19 mouse cellular contexts compared by ENCODE assay signal in genomic region chr7:80066675-80067455, GRCm38 (mm10). TPM values are rescaled to one million over a fixed set of nuclear protein-coding genes. Genes with fewer than 3 reads are reported as not detected.
DNase-seq lines count a peak whose midpoint lies in the region; ATAC-seq and TF ChIP-seq lines count a peak whose summit lies in the region.
"Had no signal": no experiment of that assay in that cellular context is flagged by ENCODE, and none has a peak within 500 bp of the region (broad histone marks: within the 10 kb centered on the region; RNA-seq: fewer than 3 reads in every experiment).

No protein-coding gene starts in this region.

- H3K9ac ChIP-seq in lung, embryonic 15.5 days, result no peak overlapping the region
- H3K9ac ChIP-seq: liver, embryonic 12.5 days had no signal

- no peak for TF ChIP-seq CTCF in kidney, adult 2 months (conservative IDR thresholded peaks at IDR 0.05; ENCODE audit: insufficient read depth, insufficient read length, low read depth, low read length)

- WGBS in kidney, adult 2 months, result 64% methylated on average over 13 of the region's 13 CpGs
- WGBS in lung, embryonic 15.5 days, result 58% methylated on average over 13 of the region's 13 CpGs

- peaks cover 19% of the 10 kb centered on the region; the same call in 1 of the 2 replicates for H3K4me1 ChIP-seq in kidney, adult 2 months (ENCODE audit: control insufficient read depth, insufficient read depth, low read length)
- peaks cover 54% of the 10 kb centered on the region for H3K4me1 ChIP-seq in lung, embryonic 15.5 days

- peak overlapping the region; percentile 50 for H3K27ac ChIP-seq in kidney, adult 2 months (ENCODE audit: insufficient read depth, low read depth, low read length)
- H3K27ac ChIP-seq in lung, embryonic 15.5 days, result peak overlapping the region; percentile 63
- H3K27ac ChIP-seq: hindbrain, postnatal 0 days; limb, embryonic 10.5 days; liver, embryonic 12.5 days had no signal

- no peaks in the 10 kb centered on the region for H3K9me3 ChIP-seq in lung, embryonic 15.5 days
- H3K9me3 ChIP-seq: limb, embryonic 10.5 days; liver, embryonic 12.5 days had no signal

- H3K4me2 ChIP-seq in lung, embryonic 15.5 days, result no peak overlapping the region
- H3K4me2 ChIP-seq: liver, embryonic 12.5 days had no signal

- no peaks in the 10 kb centered on the region for H3K36me3 ChIP-seq in kidney, adult 2 months (ENCODE audit: control insufficient read depth, insufficient read depth, low read length)
- no peaks in the 10 kb centered on the region for H3K36me3 ChIP-seq in lung, embryonic 15.5 days
- H3K36me3 ChIP-seq: limb, embryonic 10.5 days; liver, embryonic 12.5 days had no signal

- peak; percentile 32 for ATAC-seq in frontal cortex, adult (ENCODE audit: low TSS enrichment)
- no peak for ATAC-seq in lung, embryonic 15.5 days (ENCODE audit: borderline replicate concordance, extremely low read depth, low FRiP score, low TSS enrichment)
- ATAC-seq: hindbrain, postnatal 0 days; liver, embryonic 12.5 days; Patski had no signal

- DNase-seq in frontal cortex, postnatal 36 days (ENCODE audit: low spot score in 2 of 2), result no peak
- DNase-seq in kidney, adult 2 months, result peak; percentile 56
- DNase-seq in kidney, postnatal 4 days, result no peak
- no peak for DNase-seq in lung, postnatal 25 days (ENCODE audit: low spot score)
- peak; percentile 51 for DNase-seq in skeletal muscle tissue, adult 2 months (ENCODE audit: low read depth, low spot score)
- no peak for DNase-seq in cerebellum, adult 18-20 months
- DNase-seq: cerebellum, adult 2 months; gastrocnemius, postnatal 25 days; layer of hippocampus, postnatal 36 days; midbrain, embryonic 14.5 days; right cerebral cortex, postnatal 25 days; thymus, postnatal 4 days had no signal

- no peak for TF ChIP-seq POLR2A in kidney, adult 2 months (IDR thresholded peaks at IDR 0.05; ENCODE audit: low read depth, low read length)

- no peaks in the 10 kb centered on the region for H3K27me3 ChIP-seq in kidney, adult 2 months (replicated peaks; ENCODE audit: control insufficient read depth, insufficient read depth, low read length)
- no peaks in the 10 kb centered on the region for H3K27me3 ChIP-seq in lung, embryonic 15.5 days
- H3K27me3 ChIP-seq: liver, embryonic 12.5 days; Patski had no signal

- no peak overlapping the region for H3K4me3 ChIP-seq in kidney, adult 2 months (ENCODE audit: insufficient read depth, low read depth, low read length)
- no peak overlapping the region for H3K4me3 ChIP-seq in lung, embryonic 15.5 days
- H3K4me3 ChIP-seq: erythroblast, embryonic 14.5 days; limb, embryonic 10.5 days; liver, embryonic 12.5 days had no signal

RNA-seq across cellular contexts. Expression of gene Zfp710, which starts 42.3 kb away (rescaled TPM):
- polyA plus RNA-seq in kidney, adult 2 months (2012; rRNA removed), result 22.6 and 26.4 TPM in 2 replicates
- polyA plus RNA-seq in lung, embryonic 15.5 days (2015; fragmentation: Nextera tagmentation; extraction: Ambion mirVana), result 15.5 and 17.6 TPM in 2 replicates

RNA-seq across cellular contexts. Expression of gene Idh2, which starts 48.3 kb away (rescaled TPM):
- polyA plus RNA-seq in kidney, adult 2 months (2012; rRNA removed), result 651 and 688 TPM in 2 replicates
- polyA plus RNA-seq in lung, embryonic 15.5 days (2015; fragmentation: Nextera tagmentation; extraction: Ambion mirVana), result 690 and 692 TPM in 2 replicates

Comparison
In these comparisons a context has a peak if more than half of its experiments do, and no peak if none do; other contexts are left out.
1. DNase-seq: peak in kidney, adult 2 months (single experiment) and skeletal muscle tissue, adult 2 months (single experiment); none in frontal cortex, postnatal 36 days (0 of 2), kidney, postnatal 4 days (0 of 2), lung, postnatal 25 days (single experiment) and cerebellum, adult 18-20 months (0 of 2).